Mouse (Mus musculus): Measurements from ENCODE around the gene Oas1e.

DNA sequence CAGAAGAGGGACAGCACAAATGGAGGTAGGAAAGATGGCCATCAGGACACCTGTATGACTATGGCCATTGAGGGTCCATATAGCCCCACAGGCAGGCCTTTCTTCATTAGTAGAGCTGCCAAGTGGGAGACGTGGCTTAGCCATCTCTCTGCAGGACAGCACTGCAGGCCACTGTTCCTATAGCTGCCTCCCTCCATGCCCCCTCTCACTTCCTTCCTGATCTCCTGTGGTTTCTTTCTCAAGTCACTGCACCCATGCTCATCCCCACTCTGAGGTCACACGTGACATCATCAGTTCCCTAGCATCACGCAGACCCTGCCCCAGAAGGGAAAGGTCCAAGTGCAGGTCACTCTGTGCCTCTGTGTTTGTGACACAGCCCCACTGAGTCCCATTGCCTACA lies 8.3 kb downstream of the Oas1e start:
- TF ChIP-seq CTCF (IDR thresholded peaks at IDR 0.05; ENCODE audit: low read depth, low read length) (no peak), POLR2A (IDR thresholded peaks at IDR 0.05; ENCODE audit: borderline replicate concordance, low read depth, low read length) (no peak)
